Mouse (Mus musculus) inflammation-experienced regulatory T-cells (primary cell): ENCODE measurements around the gene Zfp119a. TPM values are rescaled to one million over a fixed set of nuclear protein-coding genes. Genes with fewer than 3 reads are reported as not detected.

ENCODE experiments used
- polyA plus RNA-seq, 2 experiments: library from polyadenylated mRNA; unstranded; fragments of 100-300 nt; shearing (Covaris generic); gene quantifications; one replicate each; pipeline ENCODE4 v1.2.1; 2017

The Zfp119a gene
- polyA plus RNA-seq = 10 to 100 TPM; 16.1 to 19.4 TPM

DNA sequence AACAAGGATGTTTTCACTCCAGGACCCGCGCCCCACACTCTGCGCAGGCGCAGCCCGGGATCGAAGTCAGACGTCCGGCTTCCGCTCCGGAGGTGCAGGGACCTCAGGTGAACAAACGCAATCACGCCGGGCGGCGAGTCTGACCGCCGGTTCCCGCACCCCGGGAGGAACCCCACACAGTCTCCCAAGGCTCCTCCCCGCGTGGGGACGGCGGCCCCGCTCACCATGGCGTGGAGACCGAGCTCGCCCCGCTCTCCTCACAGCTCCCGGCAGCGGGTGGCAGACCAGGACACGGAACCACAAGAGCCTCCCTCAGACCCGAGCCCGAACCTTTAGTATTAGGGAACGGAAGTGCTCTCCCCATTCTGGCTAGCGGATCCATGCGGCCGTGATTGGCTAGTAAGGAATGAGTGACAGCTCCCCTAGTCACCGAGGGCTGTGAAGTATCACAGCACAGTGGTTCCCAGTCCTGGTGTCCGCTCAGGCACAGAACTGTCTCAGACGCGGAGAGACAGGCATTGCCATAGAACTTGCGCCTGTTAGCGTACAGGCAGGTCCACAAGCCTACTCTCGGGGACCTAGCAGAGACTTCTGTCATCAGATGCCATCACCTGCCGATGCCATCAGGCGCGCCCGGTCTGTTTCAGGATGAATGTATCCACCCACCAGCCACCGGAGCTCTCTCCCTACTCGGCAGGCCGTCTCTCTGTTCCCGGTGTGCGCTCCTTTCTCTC, at the start of gene Zfp119a:
Gene Zfp119a (minus strand): TSS at position 295 of the 734 bp plus-strand sequence.

Other genes starting within 250 kb of the Zfp119a start
- gene Pot1b, start 166.3 kb downstream of the Zfp119a start, polyA plus RNA-seq = 10 to 100 TPM; 13.5 to 16.8 TPM
- gene Adgre4, start 128.9 kb downstream of the Zfp119a start, polyA plus RNA-seq = 1 to 10 TPM in 1 of 2 experiments, under 1 TPM in 1; 0.07 to 3.4 TPM
- gene Zfp959, start 13.2 kb upstream of the Zfp119a start, polyA plus RNA-seq = 10 to 100 TPM; 25.2 to 34.0 TPM
- gene Zfp119b, start 70.6 kb upstream of the Zfp119a start, polyA plus RNA-seq = 10 to 100 TPM; 10.5 to 15.5 TPM
- 10 to 100 TPM; 26.7 to 76.0 TPM for gene Ebi3, start 73.7 kb upstream of the Zfp119a start, polyA plus RNA-seq
- gene Yju2, start 80.2 kb upstream of the Zfp119a start, polyA plus RNA-seq = 10 to 100 TPM; 30.7 to 34.7 TPM
- 1 to 10 TPM in 1 of 2 experiments, under 1 TPM in 1; 0.29 to 1.8 TPM for gene Shd, start 91.5 kb upstream of the Zfp119a start, polyA plus RNA-seq
- 1 to 10 TPM; 2.4 to 4.9 TPM for gene Fsd1, start 107.6 kb upstream of the Zfp119a start, polyA plus RNA-seq
- gene Stap2, start 126.7 kb upstream of the Zfp119a start, polyA plus RNA-seq = 1 to 10 TPM in 1 of 2 experiments, under 1 TPM in 1; 0.48 to 1.7 TPM
- 100 to 1,000 TPM; 114 to 185 TPM for gene Mpnd, start 126.8 kb upstream of the Zfp119a start, polyA plus RNA-seq
- 100 to 1,000 TPM; 167 to 234 TPM for gene Sh3gl1, start 157.7 kb upstream of the Zfp119a start, polyA plus RNA-seq
- 1 to 10 TPM; 2.9 to 3.2 TPM for gene Chaf1a, start 161.5 kb upstream of the Zfp119a start, polyA plus RNA-seq
- 10 to 100 TPM; 65.6 to 85.6 TPM for gene Ubxn6, start 196.1 kb upstream of the Zfp119a start, polyA plus RNA-seq
- gene Hdgfl2, start 200.7 kb upstream of the Zfp119a start, polyA plus RNA-seq = 100 to 1,000 TPM; 137 to 167 TPM
- not detected for gene Plin4, start 230.9 kb upstream of the Zfp119a start, polyA plus RNA-seq
- not detected for gene Plin5, start 238.7 kb upstream of the Zfp119a start, polyA plus RNA-seq
- gene Lrg1, start 243.1 kb upstream of the Zfp119a start, polyA plus RNA-seq = under 1 TPM; 0.20 to 0.29 TPM